In the genomic region with DNA sequence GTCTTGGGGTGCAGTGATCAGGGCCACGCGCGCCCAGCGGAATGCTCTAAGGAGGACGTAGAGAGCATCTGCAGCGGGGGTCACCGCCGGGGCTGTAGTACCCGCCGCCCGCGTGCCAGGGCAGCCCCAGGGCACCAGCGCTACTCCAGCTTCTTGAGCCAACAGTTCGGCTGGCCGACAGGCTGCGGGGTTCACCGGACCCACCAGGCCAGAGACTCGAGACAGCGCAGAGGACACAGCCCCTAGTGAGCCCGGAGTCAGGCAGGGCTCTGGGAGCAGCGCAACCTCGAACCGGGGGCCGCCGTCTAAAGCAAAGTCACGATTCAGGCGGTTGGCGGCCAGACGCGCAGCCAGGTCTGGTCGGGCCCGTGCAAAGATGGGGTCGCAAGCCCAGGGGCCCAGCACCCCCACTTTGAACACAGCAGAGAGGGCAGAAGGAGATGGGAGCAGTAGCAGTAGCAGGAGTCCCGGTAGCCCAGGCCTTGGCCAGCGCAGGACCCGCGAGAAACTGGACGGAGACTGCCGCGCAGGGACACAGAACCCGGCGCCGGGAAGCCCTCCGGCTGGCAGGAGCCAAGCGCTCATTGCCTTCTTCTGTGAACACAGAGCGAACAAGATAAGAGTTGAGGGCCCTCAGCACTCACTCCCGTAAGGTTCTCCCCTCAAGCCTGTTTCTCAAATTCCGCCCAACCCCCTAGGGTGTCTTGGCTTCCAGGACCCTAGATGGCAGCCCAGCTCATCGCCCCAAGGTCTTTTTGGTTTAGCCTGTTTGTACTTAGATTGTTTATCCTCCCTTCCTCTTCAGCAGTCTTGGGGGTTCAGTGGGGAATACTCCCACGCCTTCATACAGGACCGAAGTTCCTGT, we compare ENCODE assay signal across 8 mouse cellular contexts. TPM values are rescaled to one million over a fixed set of nuclear protein-coding genes. Genes with fewer than 3 reads are reported as not detected.
DNase-seq lines count a peak whose midpoint lies in the region; ATAC-seq lines count a peak whose summit lies in the region.

No protein-coding gene starts in this region.

- no peak overlapping the region for H3K27ac ChIP-seq in embryonic facial prominence, embryonic 12.5 days
- peak overlapping the region; percentile 77 for H3K27ac ChIP-seq in hindbrain, embryonic 16.5 days (ENCODE audit: low read depth, low read length)

- no peak for ATAC-seq in embryonic facial prominence, embryonic 12.5 days (ENCODE audit: insufficient number of reproducible peaks, insufficient read depth, low FRiP score, low TSS enrichment)
- peak; percentile 20; the same call in 1 of the 2 replicates for ATAC-seq in hindbrain, embryonic 16.5 days

- H3K36me3 ChIP-seq in embryonic facial prominence, embryonic 12.5 days = no peaks in the 10 kb centered on the region
- no peaks in the 10 kb centered on the region for H3K36me3 ChIP-seq in hindbrain, embryonic 16.5 days (ENCODE audit: control insufficient read depth, insufficient read depth, low read length)

- H3K4me2 ChIP-seq in embryonic facial prominence, embryonic 12.5 days (replicated peaks) = peak overlapping the region; percentile 80
- H3K4me2 ChIP-seq in hindbrain, embryonic 16.5 days (ENCODE audit: low read length) = peak overlapping the region; percentile 89

- peaks cover 11% of the 10 kb centered on the region for H3K4me1 ChIP-seq in embryonic facial prominence, embryonic 12.5 days
- H3K4me1 ChIP-seq in hindbrain, embryonic 16.5 days (ENCODE audit: control insufficient read depth, insufficient read depth, low read depth, low read length) = peaks cover 16% of the 10 kb centered on the region

- peak overlapping the region; percentile 44 for H3K4me3 ChIP-seq in embryonic facial prominence, embryonic 12.5 days
- peak overlapping the region; percentile 56 for H3K4me3 ChIP-seq in hindbrain, embryonic 16.5 days (ENCODE audit: low read length)

- peak; percentile 3 to 17 for DNase-seq in layer of hippocampus, postnatal 36 days
- DNase-seq in layer of hippocampus, postnatal 25 days (ENCODE audit: extremely low spot score in 1 of 2, low spot score in 1 of 2) = no peak
- DNase-seq in neural tube, embryonic 10.5 days (ENCODE audit: extremely low spot score, low spot score) = peak; percentile 43
- DNase-seq in adipocyte (ENCODE audit: low spot score) = no peak
- DNase-seq in layer of hippocampus, postnatal 10 days (ENCODE audit: low spot score in 2 of 2) = no peak
- no peak for DNase-seq in spleen, postnatal 4 days (ENCODE audit: low spot score in 2 of 2)

- peaks cover 40% of the 10 kb centered on the region for H3K27me3 ChIP-seq in embryonic facial prominence, embryonic 12.5 days
- peaks cover 7% of the 10 kb centered on the region for H3K27me3 ChIP-seq in hindbrain, embryonic 16.5 days (replicated peaks; ENCODE audit: control insufficient read depth, insufficient read depth, low read length)

- 2% methylated on average over 51 of the region's 51 CpGs for WGBS in embryonic facial prominence, embryonic 12.5 days
- WGBS in hindbrain, embryonic 16.5 days = 5% methylated on average over 48 of the region's 51 CpGs

- H3K9ac ChIP-seq in embryonic facial prominence, embryonic 12.5 days = peak overlapping the region; percentile 41
- peak overlapping the region; percentile 75 for H3K9ac ChIP-seq in hindbrain, embryonic 16.5 days (ENCODE audit: low read depth, low read length)

- H3K9me3 ChIP-seq in embryonic facial prominence, embryonic 12.5 days = no peaks in the 10 kb centered on the region
- H3K9me3 ChIP-seq in hindbrain, embryonic 16.5 days (ENCODE audit: control insufficient read depth, low read length) = no peaks in the 10 kb centered on the region

RNA-seq across cellular contexts. Expression of a gene that starts 0.5 kb away (rescaled TPM):
- total RNA-seq in layer of hippocampus, postnatal 36 days (2021) = 1 to 10 TPM; 1.9 TPM
- 1 to 10 TPM; 1.7 TPM for total RNA-seq in layer of hippocampus, postnatal 25 days (2021)
- 0.10 and 0.17 TPM in 2 replicates for polyA plus RNA-seq in embryonic facial prominence, embryonic 12.5 days (2016; fragmentation: Nextera tagmentation; extraction: Ambion mirVana)
- polyA plus RNA-seq in hindbrain, embryonic 16.5 days (2015; fragmentation: Nextera tagmentation; extraction: Ambion mirVana) = 0.51 and 0.69 TPM in 2 replicates
- total RNA-seq in layer of hippocampus, postnatal 10 days (2021) = under 1 TPM; 0.60 to 0.94 TPM

RNA-seq across cellular contexts. Expression of a gene that starts 38.6 kb away (rescaled TPM):
- total RNA-seq in layer of hippocampus, postnatal 36 days (2021) = 1 to 10 TPM; 5.8 to 7.2 TPM
- 1 to 10 TPM; 6.0 to 8.2 TPM for total RNA-seq in layer of hippocampus, postnatal 25 days (2021)
- 0.12 and 0.20 TPM in 2 replicates for polyA plus RNA-seq in embryonic facial prominence, embryonic 12.5 days (2016; fragmentation: Nextera tagmentation; extraction: Ambion mirVana)
- polyA plus RNA-seq in hindbrain, embryonic 16.5 days (2015; fragmentation: Nextera tagmentation; extraction: Ambion mirVana) = 0.73 and 0.84 TPM in 2 replicates
- 1 to 10 TPM; 5.2 to 6.9 TPM for total RNA-seq in layer of hippocampus, postnatal 10 days (2021)

Comparison
In these comparisons a context has a peak if more than half of its experiments do, and no peak if none do; other contexts are left out.
1. DNase-seq: peak in layer of hippocampus, postnatal 36 days (2 of 2) and neural tube, embryonic 10.5 days (single experiment); none in layer of hippocampus, postnatal 25 days (0 of 2), adipocyte (single experiment), layer of hippocampus, postnatal 10 days (0 of 2) and spleen, postnatal 4 days (0 of 2).